Mouse (Mus musculus): ENCODE data around the gene Rps6kb2. TPM values are rescaled to one million over a fixed set of nuclear protein-coding genes. Genes with fewer than 3 reads are reported as not detected.
"Not testable (repeated sequence)": the region's sequence is repeated elsewhere in the genome, so short reads cannot be mapped to it uniquely, and the experiment has no call there.

Gene Rps6kb2
- polyA plus RNA-seq, 1 experiment from 2014 or later, result 61.6 TPM

GRCm38 (mm10) chr19:4126759-4127495, 36.2 kb downstream of the Rps6kb2 start:
- 65% methylated on average over 7 of the region's 7 CpGs for WGBS
- Histone ChIP-seq H3K27ac (peak overlapping the region; percentile 78; the same call in 1 of the 2 replicates), H3K4me1 (replicated peaks) (peaks cover 18% of the 10 kb centered on the region), H3K36me3 (peaks cover 36% of the 10 kb centered on the region), H3K4me3 (peak overlapping the region; percentile 83), H3K4me2 (peak overlapping the region; percentile 79), H3K9me3 (no peaks in the 10 kb centered on the region), H3K9ac (peak overlapping the region; percentile 94), H3K27me3 (no peaks in the 10 kb centered on the region)
- ATAC-seq (ENCODE audit: low FRiP score), result no peak

GRCm38 (mm10) chr19:4125741-4126696, 37.1 kb downstream of the Rps6kb2 start, which contains the start of gene Aip:
TSS of gene Aip (minus strand) at chr19:4125858.
- Histone ChIP-seq H3K27me3 (no peaks in the 10 kb centered on the region), H3K36me3 (peaks cover 27% of the 10 kb centered on the region), H3K9me3 (no peaks in the 10 kb centered on the region), H3K4me3 (peak within 1 kb of the TSS; percentile 83), H3K4me1 (replicated peaks) (peaks cover 18% of the 10 kb centered on the region), H3K27ac (peak within 1 kb of the TSS; percentile 78), H3K4me2 (peak within 1 kb of the TSS; percentile 79), H3K9ac (peak within 1 kb of the TSS; percentile 94)
- 1% methylated on average over 56 of the region's 64 CpGs for WGBS
- peak; percentile 90 for ATAC-seq (ENCODE audit: low FRiP score)

- H3K4me3 ChIP-seq, result peak overlapping the region; percentile 83
- H3K27me3 ChIP-seq, H3K9me3 ChIP-seq: not testable (repeated sequence)
- H3K4me2 ChIP-seq, result peak overlapping the region; percentile 79
- WGBS, result 5% methylated on average over 3 of the region's 4 CpGs
- ATAC-seq (ENCODE audit: low FRiP score), result peak; percentile 47; the same call in 1 of the 2 replicates
- H3K27ac ChIP-seq, result peak overlapping the region; percentile 78; the same call in 1 of the 2 replicates
- H3K36me3 ChIP-seq, result peaks cover 25% of the 10 kb centered on the region
- H3K9ac ChIP-seq, result peak overlapping the region; percentile 94; the same call in 1 of the 2 replicates
- peaks cover 24% of the 10 kb centered on the region for H3K4me1 ChIP-seq (replicated peaks)
Measured at GRCm38 (mm10) chr19:4125268-4125667, 37.9 kb downstream of the Rps6kb2 start.

- no peak overlapping the region for H3K4me3 ChIP-seq
- H3K4me2 ChIP-seq, result no peak overlapping the region
- no peaks in the 10 kb centered on the region for H3K27me3 ChIP-seq
- H3K36me3 ChIP-seq, result peaks cover 18% of the 10 kb centered on the region
- no peak overlapping the region; the same call in 1 of the 2 replicates for H3K9ac ChIP-seq
- no peaks in the 10 kb centered on the region for H3K9me3 ChIP-seq
- WGBS, result 87% methylated on average over 4 of the region's 4 CpGs
- H3K27ac ChIP-seq, result no peak overlapping the region
- H3K4me1 ChIP-seq (replicated peaks), result peaks cover 28% of the 10 kb centered on the region
- ATAC-seq (ENCODE audit: low FRiP score), result no peak
Measured at GRCm38 (mm10) chr19:4124432-4124831, 38.7 kb downstream of the Rps6kb2 start.

- WGBS, result 89% methylated on average over 7 of the region's 7 CpGs
- H3K9me3 ChIP-seq, result no peaks in the 10 kb centered on the region
- no peak for ATAC-seq (ENCODE audit: low FRiP score)
- H3K4me3 ChIP-seq, result no peak overlapping the region
- peaks cover 11% of the 10 kb centered on the region for H3K36me3 ChIP-seq
- no peak overlapping the region for H3K27ac ChIP-seq
- H3K27me3 ChIP-seq, result no peaks in the 10 kb centered on the region
- H3K9ac ChIP-seq, result no peak overlapping the region
- H3K4me2 ChIP-seq, result no peak overlapping the region
- H3K4me1 ChIP-seq (replicated peaks), result peaks cover 27% of the 10 kb centered on the region
Measured at GRCm38 (mm10) chr19:4122411-4123370, 40.5 kb downstream of the Rps6kb2 start.

GRCm38 (mm10) chr19:4121896-4122295, 41.3 kb downstream of the Rps6kb2 start:
- peaks cover 19% of the 10 kb centered on the region for H3K4me1 ChIP-seq (replicated peaks)
- not testable (repeated sequence) for H3K27me3 ChIP-seq; ATAC-seq (ENCODE audit: low FRiP score); H3K4me3 ChIP-seq; H3K27ac ChIP-seq; H3K9me3 ChIP-seq; H3K9ac ChIP-seq
- H3K4me2 ChIP-seq, result peak overlapping the region; percentile 26; the same call in 1 of the 2 replicates
- H3K36me3 ChIP-seq, result peaks cover 16% of the 10 kb centered on the region
- WGBS, result 61% methylated on average over 6 of the region's 6 CpGs

- Histone ChIP-seq H3K9me3 (no peaks in the 10 kb centered on the region), H3K27ac (peak overlapping the region; percentile 89), H3K4me2 (peak overlapping the region; percentile 46), H3K36me3 (peaks cover 23% of the 10 kb centered on the region), H3K9ac (peak overlapping the region; percentile 72), H3K4me3 (peak overlapping the region; percentile 50), H3K27me3 (no peaks in the 10 kb centered on the region), H3K4me1 (replicated peaks) (peaks cover 13% of the 10 kb centered on the region)
- ATAC-seq (ENCODE audit: low FRiP score), result peak; percentile 84
- 4% methylated on average over 38 of the region's 38 CpGs for WGBS
Measured at GRCm38 (mm10) chr19:4121097-4121805, 41.9 kb downstream of the Rps6kb2 start.

- H3K9me3 ChIP-seq, result no peaks in the 10 kb centered on the region
- no peaks in the 10 kb centered on the region for H3K27me3 ChIP-seq
- H3K4me1 ChIP-seq (replicated peaks), result peaks cover 10% of the 10 kb centered on the region
- no peak for ATAC-seq (ENCODE audit: low FRiP score)
- H3K4me3 ChIP-seq, result peak overlapping the region; percentile 50
- WGBS, result 94% methylated on average over 2 of the region's 2 CpGs
- peak overlapping the region; percentile 46 for H3K4me2 ChIP-seq
- no peak overlapping the region for H3K9ac ChIP-seq
- H3K27ac ChIP-seq, result peak overlapping the region; percentile 89
- peaks cover 30% of the 10 kb centered on the region for H3K36me3 ChIP-seq
Measured at GRCm38 (mm10) chr19:4120496-4120895, 42.7 kb downstream of the Rps6kb2 start.

GRCm38 (mm10) chr19:4119716-4120487, 43.3 kb downstream of the Rps6kb2 start:
- H3K36me3 ChIP-seq, result peaks cover 36% of the 10 kb centered on the region
- H3K27me3 ChIP-seq, result no peaks in the 10 kb centered on the region
- 0 out of 2 replicates have a peak overlapping the region, but pooled peaks have one; percentile 50 for H3K4me3 ChIP-seq
- H3K4me1 ChIP-seq (replicated peaks), result peaks cover 10% of the 10 kb centered on the region
- H3K4me2 ChIP-seq, result peak overlapping the region; percentile 46
- no peak overlapping the region for H3K9ac ChIP-seq
- 92% methylated on average over 6 of the region's 6 CpGs for WGBS
- no peak for ATAC-seq (ENCODE audit: low FRiP score)
- no peaks in the 10 kb centered on the region for H3K9me3 ChIP-seq
- no peak overlapping the region for H3K27ac ChIP-seq

GRCm38 (mm10) chr19:4118350-4118749, 44.8 kb downstream of the Rps6kb2 start:
- WGBS, result 93% methylated on average over 2 of the region's 2 CpGs
- Histone ChIP-seq H3K27ac (no peak overlapping the region), H3K4me3 (no peak overlapping the region), H3K4me2 (no peak overlapping the region), H3K4me1 (replicated peaks) (peaks cover 10% of the 10 kb centered on the region), H3K27me3 (no peaks in the 10 kb centered on the region), H3K36me3 (peaks cover 52% of the 10 kb centered on the region), H3K9me3 (no peaks in the 10 kb centered on the region), H3K9ac (no peak overlapping the region)
- ATAC-seq (ENCODE audit: low FRiP score), result no peak

Data from hindbrain, embryonic 13.5 days (tissue).